Mouse (Mus musculus) heart, postnatal 25 days (tissue): ENCODE measurements around the gene Rnf19b. TPM values are rescaled to one million over a fixed set of nuclear protein-coding genes. Genes with fewer than 3 reads are reported as not detected.

Source experiments
- DNase-seq: peaks from one replicate; pipeline ENCODE4 v3.0.0; 2022; ENCODE audit warnings: low spot score
- intact Hi-C: fragments of 180-260 bp; cut with DNase I; formaldehyde crosslinking; loops from one replicate; pipeline ENCODE4 v1.15.1; 2025
- total RNA-seq, 2 experiments: library from RNA; stranded (reverse); gene quantifications; 2 replicates each; pipeline ENCODE4 v1.2.3; 2021

The Rnf19b gene
- total RNA-seq, 2 experiments from 2014 or later, result 21.8 to 21.9 TPM

GRCm38 (mm10) chr4:129032963-129033951 is 24.8 kb upstream of the Rnf19b start:
- intact Hi-C loops, result no loop called here
- peak; percentile 39 for DNase-seq

- intact Hi-C loops, result no loop called here
- DNase-seq, result no peak
Observed at GRCm38 (mm10) chr4:129034224-129034623, 23.8 kb upstream of the Rnf19b start.

GRCm38 (mm10) chr4:129034706-129035660 is 23.1 kb upstream of the Rnf19b start:
- DNase-seq, result peak; percentile 70
- intact Hi-C loops, result no loop called here

GRCm38 (mm10) chr4:129035851-129036445 is 22.1 kb upstream of the Rnf19b start:
- intact Hi-C loops, result no loop called here
- no peak for DNase-seq

GRCm38 (mm10) chr4:129047721-129048421 is 10.2 kb upstream of the Rnf19b start:
- no peak for DNase-seq
- intact Hi-C loops, result no loop called here

- peak; percentile 54 for DNase-seq
Observed at GRCm38 (mm10) chr4:129048501-129049305, 9.4 kb upstream of the Rnf19b start.

GRCm38 (mm10) chr4:129049306-129050011 is 8.6 kb upstream of the Rnf19b start:
- no peak for DNase-seq
- intact Hi-C loops, result loop anchor here (10.0 kb wide), 1 partner anchor 55 kb away; the partner anchor contains the start of gene Ak2

More at GRCm38 (mm10) chr4:129048501-129049305, 9.4 kb upstream of the Rnf19b start:
- intact Hi-C loops, result no loop called here

GRCm38 (mm10) chr4:129050365-129050764 is 7.7 kb upstream of the Rnf19b start:
- DNase-seq, result no peak
- intact Hi-C loops, result loop anchor here (10.0 kb wide), 1 partner anchor 56 kb away; the partner anchor contains the start of gene Ak2

- intact Hi-C loops, result loop anchor here (10.0 kb wide), 1 partner anchor 56 kb away; the partner anchor contains the start of gene Ak2
- DNase-seq, result no peak
Observed at GRCm38 (mm10) chr4:129050901-129051417, 7.1 kb upstream of the Rnf19b start.

GRCm38 (mm10) chr4:129051461-129052183 is 6.4 kb upstream of the Rnf19b start:
- intact Hi-C loops, result loop anchor here (10.0 kb wide), 1 partner anchor 57 kb away; the partner anchor contains the start of gene Ak2
- no peak for DNase-seq

GRCm38 (mm10) chr4:129054757-129055156 is 3.3 kb upstream of the Rnf19b start:
- intact Hi-C loops, result loop anchor here (10.0 kb wide), 1 partner anchor 60 kb away; the partner anchor contains the start of gene Ak2
- no peak for DNase-seq

- intact Hi-C loops, result loop anchor here (10.0 kb wide), 1 partner anchor 61 kb away; the partner anchor contains the start of gene Ak2
Observed at GRCm38 (mm10) chr4:129055562-129055961, 2.5 kb upstream of the Rnf19b start.

GRCm38 (mm10) chr4:129057533-129058206 is 401 bp upstream of the Rnf19b start:
- peak; percentile 95 for DNase-seq
- intact Hi-C loops, result loop anchor here (10.0 kb wide), 1 partner anchor 63 kb away; the partner anchor contains the start of gene Ak2

More at GRCm38 (mm10) chr4:129055562-129055961, 2.5 kb upstream of the Rnf19b start:
- no peak for DNase-seq

- intact Hi-C loops, result loop anchor here (10.0 kb wide), 1 partner anchor 64 kb away; the partner anchor contains the start of gene Ak2
- DNase-seq, result no peak
Observed at GRCm38 (mm10) chr4:129059125-129059551, 1.1 kb downstream of the Rnf19b start.

- intact Hi-C loops, result loop anchor here (10.0 kb wide), 1 partner anchor 65 kb away; the partner anchor contains the start of gene Ak2
- DNase-seq, result no peak
Observed at GRCm38 (mm10) chr4:129059922-129060321, 1.9 kb downstream of the Rnf19b start.

GRCm38 (mm10) chr4:129061486-129061885 is 3.4 kb downstream of the Rnf19b start:
- no peak for DNase-seq
- intact Hi-C loops, result no loop called here
